Mouse (Mus musculus): ENCODE measurements at regions not wholly inside any gene's neighbourhood (a gene's known extent, or its start where the extent isn't known, plus 50 kb on each side); places are given as distances from the start of the nearest gene placed in this dataset.

- no peaks in the 10 kb centered on the region for H3K4me1 ChIP-seq (ENCODE audit: control insufficient read depth, insufficient read depth, low read length)
- no peaks in the 10 kb centered on the region for H3K27me3 ChIP-seq (replicated peaks; ENCODE audit: control insufficient read depth, insufficient read depth, low read length)
- no peak for ATAC-seq
- H3K4me2 ChIP-seq (ENCODE audit: low read depth, low read length) = no peak overlapping the region
- H3K36me3 ChIP-seq (ENCODE audit: control insufficient read depth, insufficient read depth, low read length) = no peaks in the 10 kb centered on the region
- no peak overlapping the region for H3K27ac ChIP-seq (ENCODE audit: low read length)
- no peaks in the 10 kb centered on the region for H3K9me3 ChIP-seq (ENCODE audit: control insufficient read depth, low read length)
- WGBS = 88% methylated on average over 4 of the region's 4 CpGs
- no peak overlapping the region for H3K4me3 ChIP-seq (ENCODE audit: low read length)
- no peak overlapping the region for H3K9ac ChIP-seq (ENCODE audit: low read depth, low read length)
Observed at GRCm38 (mm10) chr16:87190471-87190870, 163.5 kb upstream of the N6amt1 start.

GRCm38 (mm10) chr16:87188737-87189136 is 165.2 kb upstream of the N6amt1 start:
- Histone ChIP-seq H3K4me3 (ENCODE audit: low read length) (no peak overlapping the region), H3K9me3 (ENCODE audit: control insufficient read depth, low read length) (no peaks in the 10 kb centered on the region), H3K36me3 (ENCODE audit: control insufficient read depth, insufficient read depth, low read length) (no peaks in the 10 kb centered on the region), H3K4me2 (ENCODE audit: low read depth, low read length) (no peak overlapping the region), H3K4me1 (ENCODE audit: control insufficient read depth, insufficient read depth, low read length) (no peaks in the 10 kb centered on the region), H3K9ac (ENCODE audit: low read depth, low read length) (no peak overlapping the region), H3K27me3 (replicated peaks; ENCODE audit: control insufficient read depth, insufficient read depth, low read length) (no peaks in the 10 kb centered on the region), H3K27ac (ENCODE audit: low read length) (no peak overlapping the region)
- no peak for ATAC-seq
- WGBS = 86% methylated on average over 2 of the region's 2 CpGs

- no peak for ATAC-seq
- 78% methylated on average over 4 of the region's 4 CpGs for WGBS
- no peak overlapping the region for H3K4me3 ChIP-seq (ENCODE audit: low read length)
Observed at GRCm38 (mm10) chr16:87172395-87172794, 181.6 kb upstream of the N6amt1 start.

GRCm38 (mm10) chr16:87139301-87139700 is 214.7 kb upstream of the N6amt1 start:
- H3K36me3 ChIP-seq (ENCODE audit: control insufficient read depth, insufficient read depth, low read length) = no peaks in the 10 kb centered on the region
- no peak overlapping the region for H3K27ac ChIP-seq (ENCODE audit: low read length)
- H3K4me1 ChIP-seq (ENCODE audit: control insufficient read depth, insufficient read depth, low read length) = no peaks in the 10 kb centered on the region
- no peaks in the 10 kb centered on the region for H3K27me3 ChIP-seq (replicated peaks; ENCODE audit: control insufficient read depth, insufficient read depth, low read length)
- no peaks in the 10 kb centered on the region for H3K9me3 ChIP-seq (ENCODE audit: control insufficient read depth, low read length)
- no peak overlapping the region for H3K4me3 ChIP-seq (ENCODE audit: low read length)
- no peak overlapping the region for H3K9ac ChIP-seq (ENCODE audit: low read depth, low read length)
- no peak for ATAC-seq
- no peak overlapping the region for H3K4me2 ChIP-seq (ENCODE audit: low read depth, low read length)
- 84% methylated on average over 2 of the region's 2 CpGs for WGBS

More at GRCm38 (mm10) chr16:87172395-87172794, 181.6 kb upstream of the N6amt1 start:
- Histone ChIP-seq H3K27me3 (replicated peaks; ENCODE audit: control insufficient read depth, insufficient read depth, low read length) (no peaks in the 10 kb centered on the region), H3K36me3 (ENCODE audit: control insufficient read depth, insufficient read depth, low read length) (no peaks in the 10 kb centered on the region), H3K4me2 (ENCODE audit: low read depth, low read length) (no peak overlapping the region), H3K9me3 (ENCODE audit: control insufficient read depth, low read length) (no peaks in the 10 kb centered on the region), H3K27ac (ENCODE audit: low read length) (no peak overlapping the region), H3K4me1 (ENCODE audit: control insufficient read depth, insufficient read depth, low read length) (no peaks in the 10 kb centered on the region), H3K9ac (ENCODE audit: low read depth, low read length) (no peak overlapping the region)

GRCm38 (mm10) chr16:87136503-87136902 is 217.5 kb upstream of the N6amt1 start:
- Histone ChIP-seq H3K27ac (ENCODE audit: low read length) (no peak overlapping the region), H3K27me3 (replicated peaks; ENCODE audit: control insufficient read depth, insufficient read depth, low read length) (no peaks in the 10 kb centered on the region), H3K4me1 (ENCODE audit: control insufficient read depth, insufficient read depth, low read length) (no peaks in the 10 kb centered on the region), H3K36me3 (ENCODE audit: control insufficient read depth, insufficient read depth, low read length) (no peaks in the 10 kb centered on the region), H3K4me2 (ENCODE audit: low read depth, low read length) (no peak overlapping the region), H3K9ac (ENCODE audit: low read depth, low read length) (no peak overlapping the region), H3K4me3 (ENCODE audit: low read length) (no peak overlapping the region), H3K9me3 (ENCODE audit: control insufficient read depth, low read length) (no peaks in the 10 kb centered on the region)
- WGBS = 86% methylated on average over 1 of the region's 1 CpGs
- no peak for ATAC-seq

GRCm38 (mm10) chr16:87134452-87134851 is 219.5 kb upstream of the N6amt1 start:
- no peak for ATAC-seq
- Histone ChIP-seq H3K36me3 (ENCODE audit: control insufficient read depth, insufficient read depth, low read length) (no peaks in the 10 kb centered on the region), H3K4me3 (ENCODE audit: low read length) (no peak overlapping the region), H3K27me3 (replicated peaks; ENCODE audit: control insufficient read depth, insufficient read depth, low read length) (no peaks in the 10 kb centered on the region), H3K27ac (ENCODE audit: low read length) (no peak overlapping the region), H3K4me2 (ENCODE audit: low read depth, low read length) (no peak overlapping the region), H3K4me1 (ENCODE audit: control insufficient read depth, insufficient read depth, low read length) (no peaks in the 10 kb centered on the region), H3K9me3 (ENCODE audit: control insufficient read depth, low read length) (no peaks in the 10 kb centered on the region), H3K9ac (ENCODE audit: low read depth, low read length) (no peak overlapping the region)

- WGBS = 75% methylated on average over 6 of the region's 6 CpGs
- Histone ChIP-seq H3K4me2 (ENCODE audit: low read depth, low read length) (no peak overlapping the region), H3K27ac (ENCODE audit: low read length) (no peak overlapping the region), H3K36me3 (ENCODE audit: control insufficient read depth, insufficient read depth, low read length) (no peaks in the 10 kb centered on the region), H3K4me1 (ENCODE audit: control insufficient read depth, insufficient read depth, low read length) (no peaks in the 10 kb centered on the region), H3K4me3 (ENCODE audit: low read length) (no peak overlapping the region), H3K9me3 (ENCODE audit: control insufficient read depth, low read length) (no peaks in the 10 kb centered on the region), H3K9ac (ENCODE audit: low read depth, low read length) (no peak overlapping the region), H3K27me3 (replicated peaks; ENCODE audit: control insufficient read depth, insufficient read depth, low read length) (no peaks in the 10 kb centered on the region)
- no peak for ATAC-seq
Observed at GRCm38 (mm10) chr16:87133874-87134273, 220.1 kb upstream of the N6amt1 start.

- Histone ChIP-seq H3K27ac (ENCODE audit: low read length) (no peak overlapping the region), H3K4me3 (ENCODE audit: low read length) (no peak overlapping the region), H3K4me1 (ENCODE audit: control insufficient read depth, insufficient read depth, low read length) (no peaks in the 10 kb centered on the region), H3K4me2 (ENCODE audit: low read depth, low read length) (no peak overlapping the region), H3K9ac (ENCODE audit: low read depth, low read length) (no peak overlapping the region), H3K36me3 (ENCODE audit: control insufficient read depth, insufficient read depth, low read length) (no peaks in the 10 kb centered on the region), H3K9me3 (ENCODE audit: control insufficient read depth, low read length) (no peaks in the 10 kb centered on the region), H3K27me3 (replicated peaks; ENCODE audit: control insufficient read depth, insufficient read depth, low read length) (no peaks in the 10 kb centered on the region)
- ATAC-seq = no peak
- WGBS = 74% methylated on average over 4 of the region's 4 CpGs
Observed at GRCm38 (mm10) chr16:87132082-87132481, 221.9 kb upstream of the N6amt1 start.

- Histone ChIP-seq H3K4me1 (ENCODE audit: control insufficient read depth, insufficient read depth, low read length) (no peaks in the 10 kb centered on the region), H3K36me3 (ENCODE audit: control insufficient read depth, insufficient read depth, low read length) (no peaks in the 10 kb centered on the region), H3K27me3 (replicated peaks; ENCODE audit: control insufficient read depth, insufficient read depth, low read length) (no peaks in the 10 kb centered on the region), H3K27ac (ENCODE audit: low read length) (no peak overlapping the region), H3K9ac (ENCODE audit: low read depth, low read length) (no peak overlapping the region), H3K9me3 (ENCODE audit: control insufficient read depth, low read length) (no peaks in the 10 kb centered on the region), H3K4me3 (ENCODE audit: low read length) (no peak overlapping the region), H3K4me2 (ENCODE audit: low read depth, low read length) (no peak overlapping the region)
- 64% methylated on average over 12 of the region's 12 CpGs for WGBS
- no peak for ATAC-seq
Observed at GRCm38 (mm10) chr16:87130733-87131640, 223.0 kb upstream of the N6amt1 start.

- Histone ChIP-seq H3K27ac (ENCODE audit: low read length) (no peak overlapping the region), H3K4me3 (ENCODE audit: low read length) (no peak overlapping the region), H3K9me3 (ENCODE audit: control insufficient read depth, low read length) (no peaks in the 10 kb centered on the region), H3K4me1 (ENCODE audit: control insufficient read depth, insufficient read depth, low read length) (no peaks in the 10 kb centered on the region), H3K9ac (ENCODE audit: low read depth, low read length) (no peak overlapping the region), H3K27me3 (replicated peaks; ENCODE audit: control insufficient read depth, insufficient read depth, low read length) (no peaks in the 10 kb centered on the region), H3K4me2 (ENCODE audit: low read depth, low read length) (no peak overlapping the region), H3K36me3 (ENCODE audit: control insufficient read depth, insufficient read depth, low read length) (no peaks in the 10 kb centered on the region)
- 94% methylated on average over 3 of the region's 3 CpGs for WGBS
- no peak for ATAC-seq
Observed at GRCm38 (mm10) chr16:87129021-87129420, 225.0 kb upstream of the N6amt1 start.
